Mouse (Mus musculus): ENCODE measurements around the gene Btla. TPM values are rescaled to one million over a fixed set of nuclear protein-coding genes. Genes with fewer than 3 reads are reported as not detected.
A peak's percentile ranks its signal among the peaks of the same experiment; 100 is the strongest.

Btla gene
- polyA plus RNA-seq, 1 experiment from 2014 or later: 0.19 TPM

DNA sequence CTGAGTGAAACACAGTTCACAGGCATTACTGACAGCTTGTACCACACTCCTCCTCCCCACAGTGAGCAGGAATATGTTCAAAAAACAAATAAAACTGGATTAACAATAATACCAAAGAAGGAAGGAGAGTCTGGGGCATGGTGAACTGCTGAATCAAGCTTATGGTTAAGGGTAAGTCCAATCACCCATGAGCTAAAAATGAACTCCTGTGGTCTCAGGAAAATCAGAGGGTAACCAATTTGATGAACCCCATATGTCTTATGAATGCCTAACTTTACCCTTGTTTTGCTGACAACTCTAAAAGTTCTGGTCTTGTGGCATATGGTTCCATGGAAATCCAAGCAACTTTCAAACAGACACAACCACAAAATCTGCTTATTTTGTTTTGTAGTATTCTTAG lies 37.9 kb downstream of the Btla start:
- no peak for TF ChIP-seq EP300 (IDR thresholded peaks at IDR 0.05)
- TF ChIP-seq CTCF (IDR thresholded peaks at IDR 0.05): no peak
- no peak for DNase-seq (ENCODE audit: low spot score)
- Histone ChIP-seq H3K9me3 (ENCODE audit: low read length) (no peaks in the 10 kb centered on the region), H3K36me3 (ENCODE audit: insufficient read depth, low read length) (no peaks in the 10 kb centered on the region), H3K4me1 (ENCODE audit: insufficient read depth, low read depth, low read length) (no peaks in the 10 kb centered on the region), H3K27me3 (replicated peaks; ENCODE audit: insufficient read depth, low read length) (no peaks in the 10 kb centered on the region), H3K9ac (replicated peaks; ENCODE audit: low read depth) (no peak overlapping the region), H3K4me2 (replicated peaks; ENCODE audit: low read depth, low read length) (no peak overlapping the region), H3K4me3 (ENCODE audit: low read depth, low read length) (no peak overlapping the region), H3K27ac (ENCODE audit: low read length) (no peak overlapping the region)
- ATAC-seq: no peak

DNA sequence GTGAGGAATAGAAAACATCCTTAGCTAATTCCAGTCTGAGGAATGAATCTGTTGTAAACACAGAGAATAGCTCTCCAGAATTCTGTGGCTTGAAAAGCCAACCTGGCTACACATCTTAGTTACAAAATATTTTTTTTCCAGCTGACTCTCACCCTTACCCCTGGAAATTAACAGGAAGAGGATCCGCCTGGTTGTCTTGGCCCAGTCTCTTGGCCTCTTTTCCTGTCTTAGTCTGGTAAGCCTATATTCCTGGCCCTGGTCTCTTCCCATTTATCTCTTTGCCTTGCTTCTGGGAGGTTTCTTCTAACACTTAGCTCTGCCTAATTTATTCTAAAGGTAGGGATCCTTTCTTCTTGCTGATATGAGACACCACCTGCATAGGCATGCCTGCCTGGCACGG lies 45.8 kb downstream of the Btla start:
- DNase-seq (ENCODE audit: low spot score): no peak
- 59% methylated on average over 2 of the region's 2 CpGs for WGBS

DNA sequence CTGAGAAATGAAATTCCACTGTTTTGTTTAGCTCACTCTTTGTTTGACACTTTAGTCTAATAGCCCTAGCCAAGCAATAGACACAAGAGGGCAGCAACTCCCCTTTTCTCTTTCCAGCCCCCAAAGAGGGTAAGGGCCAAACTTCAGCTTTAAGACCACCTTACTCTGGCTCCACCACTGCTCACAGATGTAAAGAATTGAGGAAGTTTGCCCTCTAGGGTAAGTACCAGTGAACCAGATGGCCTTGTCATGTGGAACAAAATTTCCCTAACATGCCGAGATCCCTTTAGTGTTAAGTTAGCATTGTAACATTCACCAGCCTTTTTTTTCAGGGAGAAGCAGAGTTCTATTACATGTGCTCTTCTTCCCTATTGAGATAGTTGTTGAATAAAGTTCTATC lies 59.0 kb downstream of the Btla start:
- WGBS: 70% methylated on average over 1 of the region's 1 CpGs
- no peaks in the 10 kb centered on the region for H3K27me3 ChIP-seq (replicated peaks; ENCODE audit: insufficient read depth, low read length)
- no peak overlapping the region for H3K9ac ChIP-seq (replicated peaks; ENCODE audit: low read depth)
- ATAC-seq (no peak), DNase-seq (ENCODE audit: low spot score) (no peak)
- H3K9me3 ChIP-seq (ENCODE audit: low read length): no peaks in the 10 kb centered on the region
- no peak overlapping the region for H3K27ac ChIP-seq (ENCODE audit: low read length)
- no peak overlapping the region for H3K4me3 ChIP-seq (ENCODE audit: low read depth, low read length)
- H3K4me2 ChIP-seq (replicated peaks; ENCODE audit: low read depth, low read length): no peak overlapping the region
- no peaks in the 10 kb centered on the region for H3K36me3 ChIP-seq (ENCODE audit: insufficient read depth, low read length)
- no peaks in the 10 kb centered on the region for H3K4me1 ChIP-seq (ENCODE audit: insufficient read depth, low read depth, low read length)
- TF ChIP-seq EP300 (IDR thresholded peaks at IDR 0.05): no peak
- peak; percentile 58 for TF ChIP-seq CTCF (IDR thresholded peaks at IDR 0.05)

More for the DNA sequence above, 45.8 kb downstream of the Btla start:
- Histone ChIP-seq H3K4me1 (ENCODE audit: insufficient read depth, low read depth, low read length) (no peaks in the 10 kb centered on the region), H3K27me3 (replicated peaks; ENCODE audit: insufficient read depth, low read length) (no peaks in the 10 kb centered on the region), H3K9me3 (ENCODE audit: low read length) (no peaks in the 10 kb centered on the region), H3K36me3 (ENCODE audit: insufficient read depth, low read length) (no peaks in the 10 kb centered on the region), H3K4me2 (replicated peaks; ENCODE audit: low read depth, low read length) (no peak overlapping the region), H3K9ac (replicated peaks; ENCODE audit: low read depth) (no peak overlapping the region), H3K4me3 (ENCODE audit: low read depth, low read length) (no peak overlapping the region), H3K27ac (ENCODE audit: low read length) (no peak overlapping the region)
- no peak for ATAC-seq
- TF ChIP-seq EP300 (IDR thresholded peaks at IDR 0.05) (no peak), CTCF (IDR thresholded peaks at IDR 0.05) (no peak)

DNA sequence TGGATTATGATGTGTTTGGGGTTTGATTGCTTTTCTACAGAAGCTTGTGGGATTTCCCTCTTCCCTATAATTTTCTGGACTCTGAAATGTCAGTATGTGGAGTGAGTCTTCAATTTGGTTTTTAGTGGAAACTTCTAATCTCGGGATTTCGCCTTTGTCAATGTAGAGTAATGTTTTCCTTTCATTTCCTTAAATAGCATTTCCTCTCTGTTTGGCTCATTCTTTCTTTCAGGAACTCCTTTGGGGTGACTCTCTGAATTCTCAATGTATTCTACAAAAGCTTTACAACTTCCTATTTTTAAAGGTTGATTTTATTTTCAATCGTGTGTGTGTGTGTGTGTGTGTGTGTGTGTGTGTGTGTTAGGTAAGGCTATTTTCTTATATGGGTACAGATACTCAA lies 73.7 kb downstream of the Btla start:
- no peak overlapping the region for H3K9ac ChIP-seq (replicated peaks; ENCODE audit: low read depth)
- no peaks in the 10 kb centered on the region for H3K9me3 ChIP-seq (ENCODE audit: low read length)
- H3K36me3 ChIP-seq (ENCODE audit: insufficient read depth, low read length): no peaks in the 10 kb centered on the region
- no peak overlapping the region for H3K4me2 ChIP-seq (replicated peaks; ENCODE audit: low read depth, low read length)
- TF ChIP-seq CTCF (IDR thresholded peaks at IDR 0.05) (no peak), EP300 (IDR thresholded peaks at IDR 0.05) (no peak)
- no peaks in the 10 kb centered on the region for H3K4me1 ChIP-seq (ENCODE audit: insufficient read depth, low read depth, low read length)
- 53% methylated on average over 3 of the region's 3 CpGs for WGBS
- H3K4me3 ChIP-seq (ENCODE audit: low read depth, low read length): no peak overlapping the region
- DNase-seq (ENCODE audit: low spot score): no peak
- H3K27ac ChIP-seq (ENCODE audit: low read length): no peak overlapping the region
- H3K27me3 ChIP-seq (replicated peaks; ENCODE audit: insufficient read depth, low read length): no peaks in the 10 kb centered on the region
- ATAC-seq: no peak

Other genes with a start within 250 kb of the Btla start
- gene Ccdc80, start 130.9 kb upstream of the Btla start, polyA plus RNA-seq (2015; fragmentation: Nextera tagmentation; extraction: Ambion mirVana): 62.4 and 81.7 TPM in 2 replicates
- gene Slc35a5, start 65.6 kb upstream of the Btla start, polyA plus RNA-seq (2015; fragmentation: Nextera tagmentation; extraction: Ambion mirVana): 21.9 and 28.7 TPM in 2 replicates
- 53.9 and 55.8 TPM in 2 replicates for gene Atg3, start 65.5 kb upstream of the Btla start, polyA plus RNA-seq (2015; fragmentation: Nextera tagmentation; extraction: Ambion mirVana)
- gene Cd200, start 184.7 kb downstream of the Btla start, polyA plus RNA-seq (2015; fragmentation: Nextera tagmentation; extraction: Ambion mirVana): 338 and 424 TPM in 2 replicates